Mouse (Mus musculus) adrenal gland, adult (tissue): Measurements from ENCODE around the gene Ptma.
"Not testable (repeated sequence)": the region's sequence is repeated elsewhere in the genome, so short reads cannot be mapped to it uniquely, and the experiment has no call there.

ENCODE experiments used
- DNase-seq, 2 experiments: peaks; one replicate each; pipeline ENCODE4 v3.0.0; 2022 to 2023; ENCODE audit warnings: low spot score in 1 of 2; ENCODE audit not compliant: inconsistent age in 2 of 2

The Ptma gene

DNA sequence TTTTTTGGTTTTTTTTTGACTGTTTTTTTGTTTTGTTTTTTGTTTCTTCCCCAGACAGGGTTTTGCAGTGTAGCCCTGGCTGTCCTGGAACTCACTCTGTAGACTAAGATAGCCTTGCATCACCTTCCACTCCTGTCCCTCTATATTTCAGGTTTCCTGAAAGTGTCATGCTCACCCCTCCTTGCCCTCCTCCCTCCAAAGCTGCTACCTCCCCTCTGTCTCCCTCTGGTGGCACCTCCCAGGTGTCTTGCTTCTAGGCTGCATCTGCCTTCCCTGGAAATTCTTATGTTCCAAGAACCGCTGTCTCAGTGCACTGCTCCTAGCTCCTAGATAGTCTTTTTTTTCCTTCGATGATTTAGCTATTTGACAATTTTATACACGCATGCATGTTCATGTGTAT is 11.9 kb downstream of the Ptma start:
- no peak for DNase-seq

DNA sequence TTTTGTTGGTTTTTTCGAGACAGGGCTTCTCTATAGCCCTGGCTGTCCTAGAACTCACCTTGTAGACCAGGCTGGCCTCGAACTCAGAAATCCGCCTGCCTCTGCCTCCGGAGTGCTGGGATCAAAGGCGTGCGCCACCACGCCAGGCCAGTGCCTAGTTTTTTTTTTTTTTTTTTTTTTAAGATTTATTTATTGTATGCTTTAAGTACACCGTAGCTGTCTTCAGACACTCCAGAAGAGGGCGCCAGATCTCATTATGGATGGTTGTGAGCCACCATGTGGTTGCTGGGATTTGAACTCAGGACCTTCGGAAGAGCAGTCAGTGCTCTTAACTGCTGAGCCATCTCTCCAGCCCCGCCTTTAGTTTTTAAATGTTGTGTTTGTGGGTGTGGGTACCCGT is 13.1 kb downstream of the Ptma start:
- not testable (repeated sequence) for DNase-seq

DNA sequence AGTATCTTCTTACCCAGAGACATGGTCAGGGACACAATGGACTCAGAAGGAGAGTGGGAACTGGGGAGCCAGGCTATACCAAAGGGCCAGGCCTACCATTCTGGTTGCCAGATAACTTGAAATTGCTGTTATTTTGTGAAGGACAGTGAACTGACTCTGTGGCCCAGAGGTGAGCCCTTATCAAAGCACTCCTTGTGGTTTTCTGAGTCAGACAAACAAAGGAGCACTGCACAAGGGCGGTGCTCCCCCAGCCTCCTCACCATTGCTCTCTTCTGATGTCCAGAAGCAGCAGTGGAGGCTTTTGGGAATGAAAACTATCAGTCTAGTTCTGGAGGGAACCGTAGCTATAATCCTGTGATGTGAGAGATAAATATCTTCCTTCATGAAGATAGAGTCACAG is 16.1 kb downstream of the Ptma start:
- no peak for DNase-seq

DNA sequence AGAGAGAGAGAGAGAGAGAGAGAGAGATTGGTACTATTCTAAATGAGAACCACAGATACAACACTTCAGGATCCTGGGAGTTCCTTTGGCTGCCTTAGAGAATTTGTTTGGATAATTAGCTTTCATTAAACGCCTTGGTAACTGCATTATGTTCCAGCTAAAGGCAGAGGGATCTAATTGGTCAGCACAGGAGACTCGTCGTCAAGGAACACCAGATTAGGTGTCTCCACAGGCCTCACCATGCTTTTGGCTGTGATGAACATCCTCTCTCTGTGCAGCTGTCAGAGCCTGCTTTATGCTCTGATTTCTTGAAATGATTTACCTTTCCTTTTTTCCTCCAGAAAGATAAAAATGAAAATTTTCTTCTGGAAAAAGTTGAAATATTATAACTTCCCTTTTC is 20.3 kb downstream of the Ptma start:
- DNase-seq: no peak

DNA sequence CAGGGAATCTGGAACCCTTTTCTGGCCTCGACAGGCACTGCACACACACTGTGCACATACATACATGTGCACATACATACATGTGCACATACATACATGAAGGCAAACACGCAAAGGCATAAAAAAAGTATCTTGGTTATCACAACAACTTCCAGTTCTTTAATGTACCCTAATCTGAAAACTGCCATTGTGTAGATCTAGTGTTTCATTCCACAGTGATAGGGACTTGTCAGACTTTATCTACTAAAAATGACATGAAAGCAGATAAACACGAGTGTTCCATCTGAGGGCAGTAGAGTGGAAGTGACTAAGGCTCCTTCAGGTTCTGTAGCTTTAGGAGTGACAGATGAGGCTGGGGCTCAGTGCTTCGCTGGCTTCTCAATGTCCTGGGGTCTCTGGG is 24.8 kb downstream of the Ptma start:
- DNase-seq: no peak

DNA sequence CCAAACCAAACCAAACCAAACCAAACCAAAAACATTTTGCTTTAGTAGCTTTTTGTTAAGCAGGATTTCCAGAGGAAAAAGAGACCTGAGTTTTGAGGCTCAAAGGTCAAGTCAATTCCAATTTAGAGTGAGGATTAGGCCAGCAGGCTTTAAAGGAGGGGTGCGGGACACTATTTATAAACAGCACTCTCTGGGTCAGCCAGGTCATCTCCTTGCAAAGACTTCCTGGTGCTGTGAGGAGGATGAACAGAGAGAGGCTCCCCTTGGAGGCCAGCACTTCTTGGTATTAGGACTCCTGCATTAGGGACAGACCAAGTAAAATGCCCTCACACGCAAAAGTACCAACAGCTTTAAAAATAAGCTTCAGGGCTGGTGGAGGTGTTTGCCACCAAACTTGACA is 25.4 kb downstream of the Ptma start:
- no peak for DNase-seq

DNA sequence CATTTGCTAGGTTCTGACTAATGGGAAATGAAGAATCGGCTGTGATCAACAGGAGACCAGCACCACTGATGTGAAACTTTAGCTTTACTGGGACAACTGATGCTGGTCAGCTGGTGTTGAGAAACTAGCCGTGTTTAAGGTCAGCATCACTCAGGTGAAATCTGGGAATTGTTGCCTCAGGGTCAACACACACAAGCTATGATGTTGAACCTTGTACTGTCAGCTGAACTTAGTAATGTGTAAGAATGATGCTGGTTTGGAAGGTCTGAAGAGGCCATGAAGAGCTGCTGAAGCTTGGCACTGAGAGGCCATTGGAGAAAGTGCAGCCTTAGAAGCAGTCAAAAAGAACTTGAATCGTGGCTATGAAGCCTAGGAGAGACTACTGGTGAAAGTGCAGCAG is 29.1 kb downstream of the Ptma start:
- no peak for DNase-seq

DNA sequence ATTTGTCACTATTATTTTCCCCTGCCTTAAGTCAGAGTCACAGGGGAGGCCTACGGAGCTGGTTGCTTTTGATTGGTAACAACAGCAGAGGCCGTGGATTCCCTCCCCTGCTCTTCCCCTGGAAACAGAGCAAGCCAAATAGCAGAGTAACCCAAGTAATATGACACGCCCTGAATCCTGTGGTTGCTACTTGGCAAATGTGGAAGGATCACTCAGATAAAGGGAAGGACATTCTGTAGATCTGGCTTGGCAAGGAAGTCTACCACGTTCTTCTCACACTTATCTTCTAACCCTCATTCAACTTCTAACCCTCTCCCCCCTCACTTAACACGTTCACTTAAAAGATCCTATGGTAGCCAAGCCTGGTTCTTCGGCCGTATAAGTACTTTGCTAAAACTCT is 31.3 kb downstream of the Ptma start:
- no peak for DNase-seq

DNA sequence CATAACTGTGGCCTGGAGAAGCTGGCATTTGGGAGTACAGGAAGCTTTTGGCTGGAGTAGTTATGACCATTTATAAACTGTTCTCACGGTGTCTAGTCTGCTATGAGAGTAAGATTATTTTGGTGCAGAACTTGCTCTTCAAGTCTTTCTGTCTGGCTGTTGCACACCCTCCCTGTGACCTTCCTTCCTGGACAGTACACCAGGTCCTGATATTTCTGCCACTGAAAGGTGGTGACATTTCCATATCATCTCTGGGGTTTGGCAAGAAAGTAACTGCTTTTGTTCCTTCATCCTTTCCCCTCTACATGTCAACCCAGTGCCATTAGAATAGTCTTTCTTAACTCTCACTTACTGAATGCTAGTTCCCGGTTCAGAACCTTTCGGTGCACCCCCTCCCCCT is 32.7 kb downstream of the Ptma start:
- DNase-seq: no peak

DNA sequence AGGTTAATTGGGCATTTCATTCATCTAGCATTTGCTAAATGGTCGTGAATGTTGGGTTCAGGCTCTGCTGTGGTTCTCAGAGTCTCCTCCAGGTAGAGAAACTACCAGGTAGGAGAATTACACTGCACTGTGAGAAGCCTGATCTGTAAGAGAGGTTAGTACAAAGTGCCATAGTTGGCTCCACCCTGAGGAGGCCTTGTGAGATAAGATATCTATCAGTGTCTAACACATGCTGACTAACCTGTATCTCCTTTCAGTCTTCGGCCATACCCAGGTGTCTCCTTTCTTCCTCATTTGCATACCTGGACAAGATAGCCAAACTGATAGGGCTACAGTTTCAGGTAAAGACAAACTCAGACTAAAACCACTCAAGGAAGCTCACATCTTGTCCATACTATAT is 36.1 kb downstream of the Ptma start:
- no peak for DNase-seq

DNA sequence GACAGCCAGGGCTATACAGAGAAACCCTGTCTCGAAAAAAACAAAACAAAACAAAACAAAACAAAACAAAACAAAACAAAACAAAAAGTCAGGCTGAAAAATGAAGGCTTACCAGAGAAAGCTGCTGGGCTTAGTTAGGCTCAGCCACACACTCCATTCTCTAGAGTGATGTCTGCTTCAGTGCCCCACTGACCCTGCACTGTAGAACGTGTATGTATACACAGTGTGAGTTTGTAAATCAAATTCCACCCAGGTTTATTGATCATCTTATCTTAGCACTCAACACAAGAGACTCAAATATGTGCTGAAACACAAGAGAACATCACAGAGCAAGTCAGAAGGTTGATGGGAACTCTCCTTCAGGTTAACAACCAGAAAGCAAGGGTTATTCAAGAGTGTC is 41.9 kb downstream of the Ptma start:
- no peak for DNase-seq

DNA sequence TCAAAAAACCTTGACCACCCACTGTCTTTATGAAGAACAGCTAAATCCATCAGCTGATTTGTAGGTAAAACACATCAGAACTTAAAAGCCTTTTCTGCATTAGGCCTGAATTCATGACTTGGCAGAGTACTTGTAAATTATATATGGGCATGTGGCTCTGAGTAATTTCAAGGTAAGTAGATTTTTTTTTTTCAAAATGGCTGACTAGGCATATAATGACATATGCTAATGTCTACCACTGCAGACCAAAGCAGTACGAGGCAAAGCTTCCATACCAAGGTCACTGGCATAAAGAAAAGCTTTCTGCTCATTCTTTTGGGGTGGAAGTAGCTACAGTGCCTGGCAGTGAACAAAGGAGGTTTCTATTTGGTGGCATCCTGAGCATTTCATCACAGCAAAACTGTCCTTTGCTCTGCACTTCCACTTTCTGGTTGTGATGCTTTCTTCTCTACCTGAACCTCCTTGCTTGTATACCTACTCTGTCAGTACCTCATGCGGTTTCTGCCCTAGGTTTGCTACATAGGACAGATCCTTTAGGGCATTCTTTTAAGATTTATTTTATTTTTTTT is 42.9 kb downstream of the Ptma start:
- DNase-seq: no peak

DNA sequence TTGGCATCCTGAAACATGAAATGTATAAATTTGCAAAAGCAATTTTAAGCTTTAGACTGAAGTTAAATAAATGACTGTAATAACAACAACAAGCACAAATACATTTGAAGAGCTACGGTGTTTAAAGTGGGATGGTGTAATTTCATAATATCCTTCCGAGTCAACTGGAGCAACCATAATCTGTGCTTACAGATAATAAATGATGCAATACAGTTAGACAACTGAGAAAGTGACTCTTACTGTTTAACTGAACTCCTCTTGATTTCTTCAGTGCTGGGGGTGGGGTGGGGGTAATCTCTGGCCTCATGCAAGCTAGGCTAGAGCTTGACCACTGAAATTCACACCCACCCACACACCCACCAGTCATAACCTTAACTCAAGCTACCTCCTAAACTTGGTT is 44.9 kb downstream of the Ptma start:
- no peak for DNase-seq

DNA sequence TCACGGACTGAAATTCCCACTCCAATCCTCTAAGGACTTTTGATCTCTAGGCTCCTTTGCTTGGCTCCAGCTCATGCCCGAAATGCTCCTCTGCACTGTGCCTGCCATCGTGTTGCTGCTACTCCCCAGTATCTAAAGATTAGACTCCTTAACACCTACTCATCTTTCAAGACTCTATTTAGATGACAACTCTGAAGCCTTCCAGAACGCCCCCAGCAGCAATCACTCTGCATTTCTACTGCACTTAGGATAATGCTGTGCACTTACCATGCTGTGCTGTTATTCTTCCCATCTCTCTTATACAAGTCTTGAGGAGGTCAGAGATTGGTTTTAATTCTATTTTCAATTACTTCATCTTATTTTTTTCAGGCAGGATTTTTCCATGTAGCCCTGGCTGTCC is 45.4 kb downstream of the Ptma start:
- no peak for DNase-seq
